Mouse (Mus musculus) forebrain, postnatal 0 days (tissue): Measurements from ENCODE around the gene Arntl. TPM values are rescaled to one million over a fixed set of nuclear protein-coding genes. Genes with fewer than 3 reads are reported as not detected.

Source experiments
- ATAC-seq: fragments of 200-750 bp; cut with Nextera tagmentation; 2 replicates; pipeline ENCODE4 v1.8.0; 2017; ENCODE audit warnings: mild to moderate bottlenecking, moderate library complexity
- DNase-seq: peaks from one replicate; pipeline ENCODE4 v3.0.0-alpha.2; 2015
- H3K27ac ChIP-seq: fragments of 300-500 bp; sonication (generic); 2 replicates; pipeline ENCODE4 v1.5.1; 2014; ENCODE audit warnings: low read depth, mild to moderate bottlenecking, antibody characterized with exemption, low read length, moderate library complexity, mixed read lengths
- H3K27me3 ChIP-seq: fragments of 300-500 bp; sonication (generic); 2 replicates; pipeline ENCODE4 v1.6.1; 2014; ENCODE audit warnings: mild to moderate bottlenecking, low read length, mixed read lengths; ENCODE audit not compliant: insufficient read depth
- H3K36me3 ChIP-seq: fragments of 300-500 bp; sonication (generic); 2 replicates; pipeline ENCODE4 v1.6.1; 2014; ENCODE audit warnings: mild to moderate bottlenecking, moderate library complexity; ENCODE audit not compliant: insufficient read depth
- H3K4me1 ChIP-seq: fragments of 300-500 bp; sonication (generic); 2 replicates; pipeline ENCODE4 v1.6.1; 2014; ENCODE audit warnings: antibody characterized with exemption; ENCODE audit not compliant: insufficient read depth
- H3K4me2 ChIP-seq: fragments of 300-500 bp; sonication (generic); 2 replicates; pipeline ENCODE4 v1.6.1; 2014; ENCODE audit warnings: low read depth, mild to moderate bottlenecking, moderate library complexity
- H3K4me3 ChIP-seq: fragments of 300-500 bp; sonication (generic); 2 replicates; pipeline ENCODE4 v1.5.1; 2014; ENCODE audit warnings: low read depth, low read length, mixed read lengths
- H3K9ac ChIP-seq: fragments of 300-500 bp; sonication (generic); 2 replicates; pipeline ENCODE4 v1.6.1; 2014; ENCODE audit warnings: mild to moderate bottlenecking
- H3K9me3 ChIP-seq: fragments of 300-500 bp; sonication (generic); 2 replicates; pipeline ENCODE4 v1.6.1; 2016; ENCODE audit warnings: low read length
- CTCF ChIP-seq: sonication (generic); IDR thresholded peaks from 2 replicates; pipeline ENCODE4 v1.5.1; 2016; ENCODE audit warnings: antibody characterized with exemption, control low read depth, low read depth
- WGBS: fragments of 180-500 bp; shearing (Covaris S2); extraction: QIAGEN DNeasy Blood & Tissue Kit; methylation state at CpG from one replicate; pipeline ENCODE4 v1.1.7; 2014; 5-methylcytosine and 5-hydroxymethylcytosine counted together
- polyA plus RNA-seq: library from polyadenylated mRNA; unstranded; fragments of >200 nt; fragmentation: Nextera tagmentation; extraction: Ambion mirVana; gene quantifications from 2 replicates; pipeline ENCODE4 v1.2.1, GENCODE M21; 2015
- total RNA-seq: library from RNA; depleted of rRNA; stranded (reverse); fragments of >200 nt; gene quantifications from 2 replicates; pipeline ENCODE4 v1.2.3, GENCODE M21; 2014

Gene Arntl
- total and polyA plus RNA-seq, 2 experiments from 2014 or later, result 20.7 to 32.4 TPM

DNA sequence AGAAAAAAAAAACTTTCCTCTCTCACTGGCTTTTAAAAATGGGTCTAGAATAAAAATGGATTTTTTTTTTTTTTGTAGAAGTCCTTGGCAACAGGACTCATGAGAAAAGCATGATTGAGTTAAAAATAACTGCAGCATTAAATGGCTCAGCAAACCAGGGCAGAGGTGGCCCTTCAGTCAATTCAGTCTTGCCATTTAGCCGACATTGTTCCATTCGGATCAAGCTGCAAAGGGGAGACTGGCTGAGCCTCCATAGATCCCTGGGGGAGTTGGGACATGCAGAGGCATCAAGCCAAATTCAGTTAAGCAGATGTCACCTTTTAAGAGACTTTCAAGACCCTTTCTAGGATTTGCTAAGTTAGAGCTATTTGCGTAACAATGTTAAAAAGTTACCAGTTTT, 102.9 kb downstream of the Arntl start:
- whole genome bisulfite sequencing, result 52% methylated on average over 3 of the region's 3 CpGs
- ATAC-seq, result no peak
- no peak overlapping the region for H3K4me3 ChIP-seq
- no peak overlapping the region for H3K27ac ChIP-seq
- TF ChIP-seq CTCF, result no peak
- no peak overlapping the region for H3K4me2 ChIP-seq
- no peak overlapping the region for H3K9ac ChIP-seq
- no peak for DNase-seq
- H3K4me1 ChIP-seq, result no peaks in the 10 kb centered on the region
- no peaks in the 10 kb centered on the region for H3K27me3 ChIP-seq
- H3K9me3 ChIP-seq, result no peaks in the 10 kb centered on the region
- H3K36me3 ChIP-seq, result peaks cover 26% of the 10 kb centered on the region

GRCm38 (mm10) chr7:113311784-113312183, 104.5 kb downstream of the Arntl start:
- no peak overlapping the region for H3K4me2 ChIP-seq
- DNase-seq (peak; percentile 86), ATAC-seq (peak; percentile 81)
- 15% methylated on average over 2 of the region's 2 CpGs for WGBS
- H3K36me3 ChIP-seq, result peaks cover 20% of the 10 kb centered on the region
- H3K4me1 ChIP-seq, result no peaks in the 10 kb centered on the region
- H3K9me3 ChIP-seq, result no peaks in the 10 kb centered on the region
- H3K9ac ChIP-seq, result no peak overlapping the region
- H3K27me3 ChIP-seq, result no peaks in the 10 kb centered on the region
- TF ChIP-seq CTCF, result peak; percentile 83
- H3K4me3 ChIP-seq, result no peak overlapping the region
- H3K27ac ChIP-seq, result no peak overlapping the region

- TF ChIP-seq CTCF, result no peak
- H3K27me3 ChIP-seq, result no peaks in the 10 kb centered on the region
- no peak overlapping the region for H3K27ac ChIP-seq
- H3K9ac ChIP-seq, result no peak overlapping the region
- H3K4me2 ChIP-seq, result no peak overlapping the region
- no peaks in the 10 kb centered on the region for H3K9me3 ChIP-seq
- no peak for DNase-seq
- no peak for ATAC-seq
- H3K36me3 ChIP-seq, result peaks cover 17% of the 10 kb centered on the region; the same call in 1 of the 2 replicates
- 73% methylated on average over 1 of the region's 1 CpGs for WGBS
- no peaks in the 10 kb centered on the region for H3K4me1 ChIP-seq
- no peak overlapping the region for H3K4me3 ChIP-seq
These were observed 112.9 kb downstream of the Arntl start for GRCm38 (mm10) chr7:113320128-113320527.

DNA sequence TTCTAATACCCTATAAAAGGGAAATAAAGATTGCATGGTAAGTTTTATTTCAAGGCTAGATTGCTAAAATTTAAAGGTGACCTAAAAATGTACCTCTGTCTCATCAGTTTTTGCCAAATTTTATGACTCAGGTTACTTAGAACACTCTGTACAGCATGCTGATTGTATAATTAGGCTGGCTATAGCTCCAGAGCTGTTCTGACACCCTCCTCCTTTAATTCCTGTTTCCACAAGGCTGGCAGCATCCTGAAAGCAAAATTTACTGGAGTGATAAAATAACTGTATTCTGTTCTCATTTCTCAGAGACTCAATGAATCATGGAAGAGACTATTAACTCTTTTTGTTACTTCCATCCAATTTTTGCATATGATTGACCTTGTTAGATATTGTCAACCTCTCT, 126.8 kb downstream of the Arntl start:
- ATAC-seq (no peak), DNase-seq (no peak)
- Histone ChIP-seq H3K9me3 (no peaks in the 10 kb centered on the region), H3K4me1 (no peaks in the 10 kb centered on the region), H3K4me2 (no peak overlapping the region), H3K36me3 (no peaks in the 10 kb centered on the region), H3K4me3 (no peak overlapping the region), H3K27ac (no peak overlapping the region), H3K9ac (no peak overlapping the region), H3K27me3 (no peaks in the 10 kb centered on the region)
- TF ChIP-seq CTCF, result no peak

- DNase-seq (no peak), ATAC-seq (no peak)
- no peaks in the 10 kb centered on the region for H3K4me1 ChIP-seq
- H3K4me2 ChIP-seq, result no peak overlapping the region
- H3K9ac ChIP-seq, result no peak overlapping the region
- no peak for TF ChIP-seq CTCF
- WGBS, result 89% methylated on average over 8 of the region's 8 CpGs
- H3K36me3 ChIP-seq, result no peaks in the 10 kb centered on the region
- H3K9me3 ChIP-seq, result no peaks in the 10 kb centered on the region
- H3K27ac ChIP-seq, result no peak overlapping the region
- no peaks in the 10 kb centered on the region for H3K27me3 ChIP-seq
- no peak overlapping the region for H3K4me3 ChIP-seq
These were observed 128.0 kb downstream of the Arntl start for GRCm38 (mm10) chr7:113335250-113335649.

DNA sequence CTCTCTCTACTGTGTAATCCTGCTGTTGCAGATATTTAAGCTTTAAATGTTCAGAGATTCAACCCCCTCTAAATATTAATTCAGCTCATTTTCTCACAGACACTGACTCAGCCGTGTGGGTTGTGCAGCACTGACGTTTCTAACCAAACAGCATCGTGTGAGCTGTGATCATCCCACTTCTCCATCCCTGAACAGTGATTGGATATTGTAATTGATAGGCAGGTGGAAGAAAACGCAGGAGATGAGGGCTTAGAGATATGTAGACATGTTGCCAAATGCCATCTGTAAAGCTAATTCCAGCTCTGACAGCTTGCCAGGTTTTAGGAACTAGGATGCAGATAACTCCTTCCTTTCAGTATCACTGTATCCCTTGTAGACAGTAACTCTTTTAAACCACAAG, 140.0 kb downstream of the Arntl start:
- no peaks in the 10 kb centered on the region for H3K36me3 ChIP-seq
- H3K4me2 ChIP-seq, result peak overlapping the region; percentile 31
- H3K4me3 ChIP-seq, result peak overlapping the region; percentile 11; the same call in 1 of the 2 replicates
- no peak overlapping the region for H3K9ac ChIP-seq
- H3K9me3 ChIP-seq, result no peaks in the 10 kb centered on the region
- H3K4me1 ChIP-seq, result no peaks in the 10 kb centered on the region
- TF ChIP-seq CTCF, result no peak
- 6% methylated on average over 4 of the region's 4 CpGs for WGBS
- H3K27me3 ChIP-seq, result no peaks in the 10 kb centered on the region
- peak overlapping the region; percentile 36; the same call in 1 of the 2 replicates for H3K27ac ChIP-seq
- ATAC-seq (peak; percentile 99), DNase-seq (peak; percentile 89)

- Histone ChIP-seq H3K9ac (no peak overlapping the region), H3K27ac (peak overlapping the region; percentile 36; the same call in 1 of the 2 replicates), H3K9me3 (no peaks in the 10 kb centered on the region), H3K27me3 (no peaks in the 10 kb centered on the region), H3K4me3 (0 out of 2 replicates have a peak overlapping the region, but pooled peaks have one; percentile 1), H3K4me1 (no peaks in the 10 kb centered on the region), H3K4me2 (peak overlapping the region; percentile 31), H3K36me3 (no peaks in the 10 kb centered on the region)
- no peak for DNase-seq
- WGBS, result 66% methylated on average over 2 of the region's 2 CpGs
- peak; percentile 76 for ATAC-seq
- no peak for TF ChIP-seq CTCF
These were observed 140.4 kb downstream of the Arntl start for GRCm38 (mm10) chr7:113347694-113348093.
